Mouse (Mus musculus) thymus, adult 2 months (tissue): Measurements from ENCODE around the gene Cfl1. TPM values are rescaled to one million over a fixed set of nuclear protein-coding genes. Genes with fewer than 3 reads are reported as not detected.

Source experiments
- DNase-seq: peaks from one replicate; pipeline ENCODE4 v3.0.0; 2021
- H3K27ac ChIP-seq: fragments of 200-500 bp; 2 replicates; pipeline ENCODE4 v1.5.1; 2012; ENCODE audit warnings: low read length, control low read depth; ENCODE audit not compliant: control insufficient read depth, insufficient read depth
- H3K27me3 ChIP-seq: fragments of 200-500 bp; 2 replicates; pipeline ENCODE4 v1.6.1; 2012; ENCODE audit warnings: mild to moderate bottlenecking, low read length, moderate library complexity, mixed read lengths; ENCODE audit not compliant: control insufficient read depth, insufficient read depth
- H3K36me3 ChIP-seq: fragments of 200-500 bp; 2 replicates; pipeline ENCODE4 v1.6.1; 2012; ENCODE audit warnings: mild to moderate bottlenecking, low read length, moderate library complexity; ENCODE audit not compliant: control insufficient read depth, insufficient read depth
- H3K4me1 ChIP-seq: fragments of 200-500 bp; replicated peaks from 2 replicates; pipeline ENCODE4 v1.6.1; 2012; ENCODE audit warnings: low read length; ENCODE audit not compliant: control insufficient read depth, insufficient read depth
- H3K4me3 ChIP-seq: fragments of 200-500 bp; 2 replicates; pipeline ENCODE4 v1.5.1; 2012; ENCODE audit warnings: mild to moderate bottlenecking, low read length, control low read depth, moderate library complexity; ENCODE audit not compliant: control insufficient read depth, insufficient read depth
- CTCF ChIP-seq: fragments of 200-500 bp; IDR thresholded peaks from 2 replicates; pipeline ENCODE4 v1.5.1; 2012; ENCODE audit warnings: mild to moderate bottlenecking, control low read depth, low read length, moderate library complexity, borderline replicate concordance; ENCODE audit not compliant: control insufficient read depth, poor library complexity, insufficient read depth; ENCODE audit errors: extremely low read depth
- POLR2A ChIP-seq: fragments of 200-500 bp; IDR thresholded peaks from 2 replicates; pipeline ENCODE4 v1.6.1; 2012; ENCODE audit warnings: mild to moderate bottlenecking, low read length, control low read depth, moderate library complexity; ENCODE audit not compliant: control insufficient read depth, poor library complexity, insufficient read depth; ENCODE audit errors: extremely low read depth
- WGBS: fragments of 180-500 bp; shearing (Covaris S2); methylation state at CpG from one replicate; pipeline ENCODE4 v1.1.7; 2018; 5-methylcytosine and 5-hydroxymethylcytosine counted together
- polyA plus RNA-seq: library from polyadenylated mRNA; depleted of rRNA; stranded (reverse); fragments of >200 nt; gene quantifications from 2 replicates; pipeline ENCODE4 v1.2.3, GENCODE M21; 2012

The Cfl1 gene
- polyA plus RNA-seq, 1 experiment, result 1,557 TPM

GRCm38 (mm10) chr19:5449673-5450072 is 40.6 kb upstream of the Cfl1 start:
- Histone ChIP-seq H3K4me1 (peaks cover 20% of the 10 kb centered on the region), H3K36me3 (no peaks in the 10 kb centered on the region), H3K27ac (no peak overlapping the region), H3K4me3 (no peak overlapping the region), H3K27me3 (peaks cover 14% of the 10 kb centered on the region)
- no peak for DNase-seq
- WGBS, result 91% methylated on average over 3 of the region's 3 CpGs
- no peak for TF ChIP-seq POLR2A

- Histone ChIP-seq H3K27ac (no peak overlapping the region), H3K4me3 (no peak overlapping the region), H3K36me3 (no peaks in the 10 kb centered on the region), H3K4me1 (peaks cover 33% of the 10 kb centered on the region), H3K27me3 (peaks cover 14% of the 10 kb centered on the region)
- no peak for DNase-seq
- 70% methylated on average over 6 of the region's 6 CpGs for WGBS
- TF ChIP-seq CTCF (no peak), POLR2A (no peak)
These were observed 38.5 kb upstream of the Cfl1 start for GRCm38 (mm10) chr19:5451766-5452165.

DNA sequence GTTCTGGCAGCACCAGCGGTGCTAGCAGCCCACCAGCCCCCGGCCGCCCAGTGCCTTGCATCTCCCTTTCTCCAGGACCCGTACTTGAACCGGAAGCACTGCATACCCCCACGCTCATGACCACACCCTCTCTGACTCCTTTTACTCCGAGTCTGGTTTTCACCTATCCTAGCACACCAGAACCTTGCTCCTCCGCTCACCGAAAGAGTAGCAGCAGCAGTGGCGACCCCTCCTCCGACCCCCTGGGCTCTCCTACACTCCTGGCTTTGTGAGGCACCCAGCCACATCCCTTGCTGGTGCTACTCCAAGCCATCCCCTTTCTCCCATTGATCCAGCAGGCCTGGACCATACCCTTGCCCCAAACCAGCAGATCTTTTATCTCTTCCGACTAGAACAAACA is 35.2 kb upstream of the Cfl1 start:
- TF ChIP-seq POLR2A (no peak), CTCF (no peak)
- 96% methylated on average over 12 of the region's 12 CpGs for WGBS
- Histone ChIP-seq H3K27me3 (no peaks in the 10 kb centered on the region), H3K36me3 (no peaks in the 10 kb centered on the region), H3K27ac (no peak overlapping the region), H3K4me1 (peaks cover 21% of the 10 kb centered on the region), H3K4me3 (no peak overlapping the region)
- no peak for DNase-seq

GRCm38 (mm10) chr19:5455568-5455967 is 34.7 kb upstream of the Cfl1 start:
- Histone ChIP-seq H3K4me1 (peaks cover 21% of the 10 kb centered on the region), H3K36me3 (no peaks in the 10 kb centered on the region), H3K4me3 (no peak overlapping the region), H3K27ac (no peak overlapping the region), H3K27me3 (no peaks in the 10 kb centered on the region)
- no peak for DNase-seq
- 88% methylated on average over 8 of the region's 8 CpGs for WGBS
- TF ChIP-seq CTCF (no peak), POLR2A (no peak)

GRCm38 (mm10) chr19:5456241-5456921 is 33.9 kb upstream of the Cfl1 start:
- DNase-seq, result no peak
- Histone ChIP-seq H3K4me3 (peak overlapping the region; percentile 67), H3K4me1 (peaks cover 25% of the 10 kb centered on the region), H3K27me3 (no peaks in the 10 kb centered on the region), H3K27ac (no peak overlapping the region), H3K36me3 (no peaks in the 10 kb centered on the region)
- TF ChIP-seq CTCF (no peak), POLR2A (no peak)
- WGBS, result 2% methylated on average over 26 of the region's 26 CpGs

DNA sequence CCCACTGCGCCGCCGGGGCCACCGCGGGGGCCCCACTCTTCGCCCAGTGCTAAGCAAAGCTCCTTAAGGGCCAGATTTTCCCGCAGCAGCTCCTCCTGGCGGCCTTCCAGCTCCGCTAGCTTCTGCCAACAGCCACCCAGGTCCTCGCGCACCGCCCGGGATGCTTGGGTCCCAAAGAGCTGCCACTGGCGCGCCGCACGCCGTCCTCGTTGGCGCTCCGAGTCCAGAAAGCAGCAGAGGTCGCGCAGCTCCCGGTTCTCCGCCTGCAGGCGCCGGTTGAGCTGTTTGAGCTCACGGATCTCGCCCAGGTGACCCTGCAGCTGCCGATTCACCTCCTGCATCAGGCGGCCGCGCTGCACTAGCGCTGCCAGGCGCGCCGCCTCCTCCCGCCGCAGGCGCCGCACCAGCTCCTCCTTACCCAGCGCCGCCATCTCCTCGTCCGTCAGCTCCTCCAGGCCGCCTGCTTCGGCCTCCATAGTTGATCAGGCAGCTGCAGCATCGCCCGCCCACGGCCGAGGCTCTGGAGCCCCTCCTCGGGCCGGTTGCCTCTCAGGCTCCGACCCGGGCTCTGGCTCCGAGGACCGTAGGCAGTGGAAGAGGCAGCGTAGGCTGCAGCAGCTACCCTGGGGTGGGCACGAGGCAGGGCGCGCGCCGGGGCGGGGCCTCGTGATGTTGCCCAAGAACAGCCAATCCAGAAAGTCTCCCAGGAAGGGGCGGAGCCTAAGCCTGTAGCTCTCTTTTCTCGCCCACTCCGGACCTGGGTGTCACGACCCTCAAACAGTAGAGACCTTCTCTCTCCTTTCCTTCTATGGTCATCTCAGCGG is 33.1 kb upstream of the Cfl1 start:
- TF ChIP-seq POLR2A (peak; percentile 94), CTCF (0 out of 2 replicates have a peak, but pooled peaks have one; percentile 31)
- Histone ChIP-seq H3K4me3 (peak overlapping the region; percentile 67), H3K27me3 (no peaks in the 10 kb centered on the region), H3K36me3 (no peaks in the 10 kb centered on the region), H3K27ac (peak overlapping the region; percentile 29; the same call in 1 of the 2 replicates), H3K4me1 (peaks cover 25% of the 10 kb centered on the region)
- under 1% methylated on average over 70 of the region's 70 CpGs for WGBS
- peak; percentile 97 for DNase-seq
